In the genomic region with DNA sequence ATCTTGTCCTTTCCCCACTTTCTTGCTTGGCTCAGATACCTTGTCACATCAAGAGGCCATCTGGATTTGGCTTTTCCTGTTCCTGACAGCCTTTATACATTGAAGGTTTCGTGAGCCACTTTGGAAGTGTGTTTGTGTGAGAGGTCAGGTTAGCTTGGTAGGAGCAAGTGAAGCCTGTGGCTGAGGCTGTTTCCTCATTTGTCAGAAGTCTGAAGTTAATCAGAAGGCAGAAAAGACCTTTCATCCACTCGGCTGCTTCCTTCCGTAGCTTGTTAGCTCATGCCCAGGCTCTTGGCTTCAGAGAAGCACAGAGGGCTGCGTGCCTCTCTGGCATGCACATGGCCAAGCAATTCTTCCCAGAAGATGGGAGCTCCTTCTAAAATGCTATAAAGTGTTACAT, we compare ENCODE assay signal across 13 mouse cellular contexts. TPM values are rescaled to one million over a fixed set of nuclear protein-coding genes. Genes with fewer than 3 reads are reported as not detected.
A peak's percentile ranks its signal among the peaks of the same experiment; 100 is the strongest.
DNase-seq lines count a peak whose midpoint lies in the region; ATAC-seq lines count a peak whose summit lies in the region.
"Had no signal": no experiment of that assay in that cellular context is flagged by ENCODE, and none has a peak within 500 bp of the region (broad histone marks: within the 10 kb centered on the region; RNA-seq: fewer than 3 reads in every experiment).

No protein-coding gene starts in this region.

- 11% methylated on average over 4 of the region's 4 CpGs for WGBS in macrophage (ENCODE audit: missing documents)

- intact Hi-C loops in left cerebral cortex, postnatal 36 days (cut with DNase I) = no loop called here

- ATAC-seq in megakaryocyte, adult 5-6 weeks (ENCODE audit: poor library complexity, severe bottlenecking) = no peak
- ATAC-seq: forebrain, embryonic 13.5 days had no signal

- H3K9me3 ChIP-seq in megakaryocyte, embryonic 14.5 days = peaks cover 63% of the 10 kb centered on the region
- H3K9me3 ChIP-seq: embryonic facial prominence, embryonic 10.5 days; forebrain, embryonic 13.5 days had no signal

- peak; percentile 45 for DNase-seq in cerebellum, postnatal 10 days
- no peak for DNase-seq in cerebellum, adult 11-12 months
- peak; percentile 19 for DNase-seq in brain, adult 2 months (ENCODE audit: low read depth, low spot score)
- no peak for DNase-seq in cerebellum, postnatal 36 days
- DNase-seq in left cerebral cortex, postnatal 36 days (ENCODE audit: low spot score in 2 of 2) = no peak
- DNase-seq: heart, adult 18-20 months; heart, postnatal 36 days; right cerebral cortex, postnatal 4 days had no signal

- peaks cover 34% of the 10 kb centered on the region; the same call in 1 of the 2 replicates for H3K79me2 ChIP-seq in macrophage (ENCODE audit: inconsistent target)

- H3K4me3 ChIP-seq in megakaryocyte, embryonic 14.5 days (replicated peaks) = peak overlapping the region; percentile 6
- no peak overlapping the region for H3K4me3 ChIP-seq in macrophage (ENCODE audit: inconsistent target)
- H3K4me3 ChIP-seq: embryonic facial prominence, embryonic 10.5 days; forebrain, embryonic 13.5 days had no signal

- H3K27me3 ChIP-seq in megakaryocyte, embryonic 14.5 days (replicated peaks) = peaks cover 4% of the 10 kb centered on the region
- H3K27me3 ChIP-seq: forebrain, embryonic 13.5 days had no signal

- H3K36me3 ChIP-seq in megakaryocyte, embryonic 14.5 days (replicated peaks; ENCODE audit: low read length) = peaks cover 21% of the 10 kb centered on the region
- peaks cover 25% of the 10 kb centered on the region; the same call in 1 of the 2 replicates for H3K36me3 ChIP-seq in macrophage (ENCODE audit: inconsistent target)

- peaks cover 63% of the 10 kb centered on the region for H3K4me1 ChIP-seq in megakaryocyte, embryonic 14.5 days

- H3K27ac ChIP-seq in macrophage = peak overlapping the region; percentile 74
- H3K27ac ChIP-seq: embryonic facial prominence, embryonic 10.5 days; forebrain, embryonic 13.5 days had no signal

RNA-seq across cellular contexts. Expression of a gene that starts 4.8 kb away (rescaled TPM):
- 2.2 and 22.1 TPM in 2 replicates for polyA plus RNA-seq in megakaryocyte, embryonic 14.5 days (2012; ENCODE audit: insufficient read depth, low replicate concordance)
- total RNA-seq in megakaryocyte, adult 5-6 weeks (2015) = 25.9 and 34.5 TPM in 2 replicates
- total RNA-seq in megakaryocyte, adult 5-6 weeks (2017) = 39.5 and 40.5 TPM in 2 replicates
- total RNA-seq in macrophage (2018; cell fraction: chromatin; rRNA removed) = 10 to 100 TPM in 20 of 26 experiments, 1 to 10 TPM in 6; 3.8 to 83.0 (median 27.6) TPM
- 100 to 1,000 TPM in 7 of 26 experiments, 10 to 100 TPM in 19; 12.3 to 145 (median 38.9) TPM for total RNA-seq in macrophage (2018; cell fraction: cytosol; rRNA removed)
- total RNA-seq in macrophage (2018; cell fraction: nucleus; rRNA removed) = 100 to 1,000 TPM in 4 of 26 experiments, 10 to 100 TPM in 16, 1 to 10 TPM in 6; 5.3 to 166 (median 41.8) TPM
- 15.1 to 37.7 TPM (median 17.5 TPM) in 3 replicates for polyA plus RNA-seq in macrophage (2018)
- total RNA-seq in left cerebral cortex, postnatal 36 days (2021) = 10 to 100 TPM; 23.8 to 24.5 TPM

RNA-seq across cellular contexts. Expression of a gene that starts 40.0 kb away (rescaled TPM):
- polyA plus RNA-seq in megakaryocyte, embryonic 14.5 days (2012; ENCODE audit: insufficient read depth, low replicate concordance) = 0.97 and 2.8 TPM in 2 replicates
- 0.43 and 0.74 TPM in 2 replicates for total RNA-seq in megakaryocyte, adult 5-6 weeks (2015)
- total RNA-seq in megakaryocyte, adult 5-6 weeks (2017) = 1.0 and 1.3 TPM in 2 replicates
- 10 to 100 TPM in 1 of 26 experiments, 1 to 10 TPM in 5, under 1 TPM in 13, not detected in 7; 0.13 to 10.0 (median 0.37) TPM for total RNA-seq in macrophage (2018; cell fraction: chromatin; rRNA removed)
- total RNA-seq in macrophage (2018; cell fraction: cytosol; rRNA removed) = 1 to 10 TPM in 1 of 26 experiments, under 1 TPM in 25; 0.03 to 3.5 (median 0.13) TPM
- 1 to 10 TPM in 3 of 26 experiments, under 1 TPM in 13, not detected in 10; 0.06 to 7.4 (median 0.21) TPM for total RNA-seq in macrophage (2018; cell fraction: nucleus; rRNA removed)
- polyA plus RNA-seq in macrophage (2018) = 0.14 to 0.42 TPM (median 0.19 TPM) in 3 replicates
- 1 to 10 TPM; 1.7 to 2.1 TPM for total RNA-seq in left cerebral cortex, postnatal 36 days (2021)

Comparison
In these comparisons a context has a peak if more than half of its experiments do, and no peak if none do; other contexts are left out.
1. DNase-seq: peak in cerebellum, postnatal 10 days (2 of 2) and brain, adult 2 months (single experiment); none in cerebellum, adult 11-12 months (single experiment), cerebellum, postnatal 36 days (0 of 2) and left cerebral cortex, postnatal 36 days (0 of 2).